Mouse (Mus musculus) lung, postnatal 0 days (tissue): Measurements from ENCODE around the gene Cdk19.

Experiments used
- CTCF ChIP-seq: IDR thresholded peaks from 2 replicates; pipeline ENCODE4 v1.5.1; 2016; ENCODE audit warnings: antibody characterized with exemption, mild to moderate bottlenecking
- EP300 ChIP-seq: IDR thresholded peaks from 2 replicates; pipeline ENCODE4 v1.6.1; 2016; ENCODE audit warnings: antibody characterized with exemption, mild to moderate bottlenecking, control low read depth

DNA sequence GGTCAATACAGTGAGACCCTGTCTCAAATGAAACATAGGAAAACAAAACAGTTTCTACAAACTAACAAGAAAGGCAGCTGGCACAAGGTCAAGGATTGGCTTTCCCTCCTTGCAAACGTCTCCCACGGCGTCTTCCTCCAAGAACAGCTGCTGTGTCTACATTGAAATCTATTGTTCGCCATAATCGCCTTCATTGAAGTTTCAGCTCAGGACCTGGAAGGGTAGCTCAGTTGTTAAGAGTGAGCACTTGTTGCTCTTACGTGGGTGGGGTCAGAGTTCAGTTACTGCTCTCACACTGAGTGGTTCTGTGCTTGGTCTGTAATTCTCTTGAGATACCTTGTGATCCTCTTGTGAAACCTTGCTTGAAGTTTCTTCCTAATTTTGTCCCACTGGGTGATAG is 6.5 kb upstream of the Cdk19 start:
- TF ChIP-seq EP300 (no peak), CTCF (no peak)
